Mouse (Mus musculus): ENCODE data around the gene Map6.

Map6 gene

DNA sequence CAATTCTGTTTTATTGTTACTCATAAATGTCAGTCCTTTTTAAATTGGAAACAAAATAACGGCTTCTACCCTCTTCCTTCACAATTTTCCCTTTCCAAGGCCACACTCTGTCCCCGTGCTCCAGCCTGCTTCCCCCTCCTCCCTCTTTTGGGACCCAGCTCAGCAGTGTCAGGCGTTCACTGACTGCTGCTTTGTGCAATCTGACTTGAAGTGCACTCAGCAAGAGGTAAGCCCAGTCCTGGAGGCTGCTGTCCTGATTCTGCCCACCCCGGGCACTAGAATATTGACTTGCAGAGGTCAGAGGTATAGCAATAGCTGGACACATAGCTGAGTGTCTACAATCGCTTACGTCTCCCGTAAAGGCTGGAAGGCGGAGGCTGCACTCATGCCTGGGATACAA is 46.0 kb downstream of the Map6 start:
- no peak for DNase-seq (ENCODE audit: low read depth, low spot score)

DNA sequence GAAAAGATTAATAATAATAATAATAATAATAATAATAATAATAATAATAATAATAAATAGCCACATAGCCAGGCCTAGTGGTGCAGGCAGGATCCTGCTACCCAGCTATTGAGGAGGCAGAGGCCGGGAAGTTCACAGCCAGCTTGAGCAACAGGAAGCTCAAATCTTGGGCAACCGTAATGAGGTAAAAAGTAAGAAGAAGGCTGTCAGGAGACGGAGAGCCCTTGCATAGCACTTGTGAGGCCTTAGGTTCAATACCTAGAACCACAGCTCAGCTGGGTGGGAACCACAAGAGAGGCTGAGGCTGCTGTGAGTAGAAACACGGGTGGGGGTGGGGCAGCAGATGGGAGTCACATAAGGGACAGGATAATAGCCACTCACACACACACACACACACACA is 47.3 kb downstream of the Map6 start:
- no peak for DNase-seq (ENCODE audit: low read depth, low spot score)

DNA sequence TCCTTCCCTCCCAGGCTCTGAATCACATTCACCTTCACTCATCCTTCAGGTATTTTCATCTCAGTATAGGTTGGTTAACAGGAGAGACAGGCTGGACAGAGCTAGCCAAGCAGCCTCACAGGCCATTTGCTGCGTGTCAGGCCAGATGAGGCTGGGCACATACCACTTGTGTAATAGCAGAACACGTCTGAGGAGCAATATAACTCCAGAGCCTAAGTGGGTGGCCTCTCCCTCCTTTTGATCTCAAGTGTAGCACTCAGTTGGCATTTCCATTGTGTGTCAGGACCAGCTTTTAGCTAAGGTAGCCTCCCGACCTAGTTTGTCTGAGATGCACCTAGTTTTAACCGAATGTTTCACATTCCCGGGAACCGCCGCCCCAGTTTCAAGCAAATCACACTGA is 49.0 kb downstream of the Map6 start:
- no peak for DNase-seq (ENCODE audit: low read depth, low spot score)

DNA sequence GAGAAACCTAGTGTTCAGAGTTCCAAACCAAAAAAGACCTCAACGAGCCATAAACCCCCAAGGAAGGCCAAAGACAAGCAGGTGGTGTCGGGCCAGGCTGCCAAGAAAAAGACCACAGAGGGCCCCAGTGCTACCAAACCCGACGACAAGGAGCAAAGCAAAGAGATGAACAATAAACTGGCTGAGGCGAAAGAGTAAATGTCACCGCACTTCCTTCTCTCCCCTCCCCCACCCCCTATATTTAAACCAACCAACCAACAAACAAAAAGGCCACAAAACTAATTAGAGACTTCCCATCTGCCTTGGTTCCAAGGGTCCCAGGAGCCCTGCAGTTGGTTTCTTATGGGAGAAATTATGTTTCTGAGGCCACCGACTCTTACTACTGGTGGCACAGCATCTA is 50.2 kb downstream of the Map6 start:
- no peak for DNase-seq (ENCODE audit: low read depth, low spot score)

DNA sequence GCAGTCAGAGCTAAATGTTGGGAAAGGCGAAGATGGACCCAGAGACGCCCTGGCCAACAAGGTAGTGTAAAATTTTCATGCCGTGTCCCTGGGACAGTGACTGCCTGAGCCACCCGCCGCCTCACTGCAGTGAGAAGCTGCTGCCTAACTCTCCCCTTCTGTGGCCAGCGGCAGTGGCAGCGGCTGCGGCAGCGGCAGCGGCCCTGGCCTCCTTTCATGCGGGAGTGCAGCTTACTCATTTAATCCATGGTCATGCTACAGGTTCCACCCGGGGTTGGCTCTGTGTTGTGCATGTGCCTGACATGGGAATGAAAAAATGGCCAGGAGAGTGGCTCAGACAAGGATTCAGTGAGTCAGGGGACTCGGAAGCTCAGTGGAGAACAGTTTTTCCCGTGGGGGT is 53.3 kb downstream of the Map6 start:
- DNase-seq (ENCODE audit: low read depth, low spot score) = no peak

DNA sequence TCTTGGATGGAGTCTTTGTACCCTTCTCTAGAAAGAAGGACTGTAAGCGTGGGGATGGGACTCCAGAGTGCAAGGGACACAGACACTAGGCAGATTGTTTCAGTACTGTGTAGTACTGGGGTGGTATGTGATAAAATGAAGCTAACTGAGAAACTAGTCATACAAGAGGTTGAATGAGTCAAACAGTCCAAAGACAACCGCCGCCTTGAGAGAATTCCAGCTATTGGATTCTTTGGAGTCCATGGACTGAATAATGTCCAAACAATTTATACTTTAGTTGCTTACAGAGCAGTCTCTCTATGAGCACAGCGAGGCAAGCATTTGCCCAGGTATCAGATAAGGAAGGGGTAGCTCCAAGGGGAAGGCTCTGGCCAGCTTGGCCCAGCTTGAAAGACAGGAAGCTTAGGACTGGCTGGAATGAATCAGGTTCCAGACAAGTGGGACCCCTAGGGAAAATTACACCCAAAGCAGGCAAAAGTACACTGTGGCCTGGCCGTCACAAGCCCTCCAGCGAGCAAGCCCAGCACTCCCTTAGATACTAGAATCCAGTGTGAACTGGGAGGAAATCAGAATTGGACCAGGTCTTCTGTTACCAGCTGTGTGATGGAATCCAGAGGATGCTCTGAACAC is 55.6 kb downstream of the Map6 start:
- no peak for DNase-seq (ENCODE audit: low read depth, low spot score)

DNA sequence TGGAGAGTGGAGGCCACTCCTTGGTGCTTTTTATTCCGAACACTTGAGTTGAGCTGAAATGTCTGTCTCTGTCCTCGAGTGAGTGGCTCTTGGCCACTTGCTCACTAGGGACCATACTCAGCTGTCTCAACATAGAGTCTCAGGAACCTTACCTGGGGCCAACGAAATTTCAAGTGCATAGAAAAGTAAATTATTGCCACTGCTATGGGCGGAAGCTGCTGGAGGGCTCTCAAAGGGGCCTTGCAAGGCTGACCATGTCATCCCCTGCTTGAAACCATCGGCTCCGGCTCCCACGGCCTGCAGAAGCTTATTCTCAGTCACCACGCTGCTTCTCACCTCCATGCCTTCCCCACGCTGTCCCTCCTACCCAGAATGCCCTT is 56.1 kb downstream of the Map6 start:
- no peak for DNase-seq (ENCODE audit: low read depth, low spot score)

DNA sequence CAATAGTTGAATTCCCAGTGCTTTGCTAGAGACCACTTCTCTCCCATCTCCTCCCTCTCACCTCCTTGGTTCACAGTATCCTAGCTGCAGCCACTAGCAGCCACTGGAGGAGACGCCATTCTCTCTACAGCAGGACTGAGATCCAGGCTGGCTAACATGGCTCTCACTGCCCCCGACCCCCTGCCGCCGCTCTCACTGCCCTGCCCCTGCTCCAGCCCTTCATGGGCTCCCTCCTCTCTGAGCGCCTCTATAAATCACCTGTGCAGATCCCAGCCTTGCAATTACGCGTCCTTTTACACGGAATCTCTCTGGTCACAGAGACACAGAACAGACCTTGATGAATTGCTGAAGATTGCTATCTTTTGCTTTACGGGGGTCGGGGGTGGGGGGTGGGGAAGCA is 57.6 kb downstream of the Map6 start:
- DNase-seq (ENCODE audit: low read depth, low spot score) = no peak

DNA sequence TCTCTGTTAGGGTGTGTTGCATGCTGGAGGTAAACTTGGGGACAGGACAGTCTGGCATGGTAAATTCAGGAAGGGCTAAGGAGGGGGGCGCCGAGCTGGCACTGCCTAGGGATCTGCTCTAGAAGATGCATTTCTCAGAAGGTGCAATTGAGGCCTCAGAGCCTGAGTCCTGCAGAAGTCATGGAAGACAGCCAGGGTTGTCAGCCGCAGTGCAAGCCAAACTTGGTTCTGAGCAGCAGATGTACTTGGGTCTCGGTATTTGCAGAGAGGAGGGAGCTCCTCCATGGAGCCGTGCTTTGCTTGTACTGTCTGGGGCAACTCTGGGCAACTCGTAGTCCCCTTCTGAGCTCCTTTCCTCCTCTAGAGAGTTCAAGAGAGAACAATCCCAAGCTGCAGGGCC is 58.9 kb downstream of the Map6 start:
- no peak for DNase-seq (ENCODE audit: low read depth, low spot score)

DNA sequence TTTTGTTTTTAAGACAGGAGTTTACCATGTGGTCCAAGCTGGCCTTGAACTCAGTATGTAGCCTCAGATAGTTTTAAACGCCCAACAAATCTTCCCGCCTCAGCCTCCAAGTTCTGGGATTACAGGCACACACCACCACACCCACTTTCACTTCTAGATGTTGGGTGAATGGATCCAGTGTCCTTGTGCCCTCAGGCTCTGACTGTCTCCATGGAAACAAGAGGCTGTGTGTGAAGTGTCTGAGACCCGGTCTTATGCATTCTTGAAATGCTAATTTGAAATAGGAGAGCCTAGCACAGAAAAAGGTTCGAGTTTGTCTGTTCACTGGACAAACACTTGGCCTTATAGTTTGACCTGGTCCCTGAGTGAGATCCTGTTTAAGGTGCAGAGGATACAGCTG is 61.6 kb downstream of the Map6 start:
- DNase-seq (ENCODE audit: low read depth, low spot score) = no peak

DNA sequence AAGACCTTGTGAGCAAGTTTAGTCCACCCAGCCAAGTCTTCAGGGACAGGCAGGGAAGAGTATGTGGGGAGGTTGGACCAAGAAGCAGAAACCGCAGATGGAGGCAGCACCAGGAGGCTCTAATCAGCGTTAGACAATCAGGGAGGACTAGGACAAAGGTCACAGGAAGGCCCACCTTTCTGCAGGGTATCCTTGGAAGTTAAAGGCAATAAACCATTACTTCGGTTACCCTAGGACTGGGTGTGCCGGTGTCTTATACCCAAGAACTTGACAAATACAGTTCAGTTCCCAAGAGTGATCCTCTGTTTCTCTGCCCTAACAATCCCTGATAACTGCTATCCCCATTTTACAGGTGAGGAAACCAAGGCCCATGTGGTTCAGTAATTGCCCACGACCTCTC is 62.8 kb downstream of the Map6 start:
- DNase-seq (ENCODE audit: low read depth, low spot score) = no peak

DNA sequence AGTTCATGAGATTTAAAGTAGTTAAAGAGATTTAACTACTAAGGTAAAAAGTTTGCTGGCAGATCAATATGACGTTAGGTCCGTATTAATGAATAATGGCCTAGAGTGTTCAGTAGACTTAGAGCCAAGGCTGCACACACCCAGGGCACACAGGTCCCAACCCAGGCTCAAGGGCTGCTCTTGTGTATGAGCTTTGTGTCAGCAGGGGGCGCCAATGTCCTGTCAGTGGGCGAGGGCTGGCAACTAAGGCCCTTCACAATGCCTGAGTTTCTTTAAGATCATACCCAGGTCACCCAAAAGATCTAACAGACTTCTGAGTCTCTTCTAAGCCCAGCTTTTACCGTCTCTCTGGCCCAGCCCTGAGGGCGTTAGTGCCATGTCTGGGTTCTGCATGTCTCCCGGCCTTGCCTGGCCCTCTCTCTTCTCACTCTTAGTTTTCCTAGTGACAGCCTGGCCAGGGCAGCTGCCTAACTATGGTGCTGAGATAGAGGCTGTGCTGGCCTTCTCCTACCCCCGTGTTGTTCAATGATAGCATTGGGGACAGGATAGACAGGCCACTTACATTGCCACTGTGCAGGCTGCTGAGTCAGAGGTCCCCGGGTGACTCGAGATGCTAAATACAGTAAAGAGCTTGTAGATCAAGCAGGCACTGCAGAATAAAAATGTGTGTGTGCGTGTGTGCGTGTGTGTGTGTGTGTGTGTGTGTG is 65.7 kb downstream of the Map6 start:
- peak; percentile 71 for DNase-seq (ENCODE audit: low read depth, low spot score)

DNA sequence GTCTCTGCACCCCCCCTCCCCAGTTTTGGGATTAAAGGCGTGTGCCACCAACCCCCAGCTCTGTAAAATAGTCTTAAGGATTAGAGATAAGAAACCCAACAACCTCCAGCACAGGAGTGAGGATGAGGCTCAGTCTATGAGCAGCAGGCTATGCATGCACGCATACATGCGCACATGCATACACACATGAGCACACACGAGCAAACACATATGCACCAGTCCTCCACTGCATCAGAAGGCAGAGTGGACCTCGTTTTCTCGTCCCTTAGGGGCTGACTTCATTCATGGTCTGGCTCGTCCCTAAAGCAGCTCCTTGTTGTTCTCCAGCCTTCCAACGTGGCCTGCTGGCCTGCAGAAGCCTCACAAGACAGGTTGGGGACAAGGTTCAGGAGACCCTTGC is 73.5 kb downstream of the Map6 start:
- no peak for DNase-seq (ENCODE audit: low read depth, low spot score)

DNA sequence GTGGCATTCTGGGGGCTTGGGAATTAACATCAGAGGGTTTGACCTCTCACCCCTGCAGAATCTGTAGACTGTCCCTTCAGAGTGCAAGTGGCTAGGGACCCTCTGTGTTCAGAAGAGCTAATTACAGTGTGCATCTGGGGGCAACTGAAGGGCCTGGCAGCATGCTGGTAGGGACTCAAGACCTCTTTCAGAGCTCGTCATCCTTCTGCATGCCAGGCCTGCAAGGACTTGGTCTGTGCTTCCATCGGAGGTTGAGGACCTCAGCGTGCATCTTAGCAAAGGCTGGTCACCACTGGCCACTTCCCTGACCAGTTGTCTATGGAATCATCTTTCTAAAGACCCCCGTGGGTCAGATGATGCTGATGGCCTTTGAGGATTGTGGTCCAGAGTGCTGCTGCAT is 76.3 kb downstream of the Map6 start:
- DNase-seq (ENCODE audit: low read depth, low spot score) = no peak

DNA sequence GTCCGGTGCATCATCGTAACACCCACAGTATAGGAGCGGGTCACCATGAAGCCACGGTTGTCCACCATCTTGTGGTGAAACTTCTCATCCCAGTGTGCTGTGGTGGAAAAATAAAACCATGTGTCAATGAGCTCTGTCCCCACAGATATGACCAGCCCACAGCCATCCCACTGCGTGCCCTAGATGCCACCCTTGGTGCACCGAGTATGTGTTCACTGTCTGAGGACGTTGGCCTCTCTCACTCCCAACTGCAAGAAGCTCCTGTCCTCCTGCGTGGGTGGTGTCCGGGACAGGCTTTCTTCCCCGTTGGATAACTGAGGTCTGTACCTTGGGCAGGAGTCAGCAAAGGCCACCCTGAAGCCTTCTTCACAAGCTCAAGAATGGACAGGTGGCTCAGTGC is 80.0 kb downstream of the Map6 start:
- no peak for DNase-seq (ENCODE audit: low read depth, low spot score)

DNA sequence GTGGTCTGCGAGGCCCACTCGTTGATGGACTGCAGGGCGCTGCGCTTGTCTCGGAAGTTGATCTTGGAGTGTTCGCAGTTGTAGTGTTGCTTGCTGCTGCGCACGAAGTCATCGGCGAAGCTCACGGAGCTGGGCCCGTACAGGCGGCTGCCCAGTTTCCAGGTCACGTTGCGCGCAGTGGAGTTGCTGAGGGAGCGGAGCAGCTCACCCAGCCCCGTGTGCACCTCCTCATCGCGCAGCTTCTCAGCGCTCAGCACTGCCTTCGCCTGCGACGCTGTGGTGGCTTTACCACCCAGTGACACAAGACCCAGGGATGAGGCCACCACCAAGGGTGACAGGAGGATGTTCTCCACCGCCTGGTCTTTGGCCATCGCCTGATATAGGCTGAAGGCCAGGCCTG is 81.6 kb downstream of the Map6 start:
- no peak for DNase-seq (ENCODE audit: low read depth, low spot score)

DNA sequence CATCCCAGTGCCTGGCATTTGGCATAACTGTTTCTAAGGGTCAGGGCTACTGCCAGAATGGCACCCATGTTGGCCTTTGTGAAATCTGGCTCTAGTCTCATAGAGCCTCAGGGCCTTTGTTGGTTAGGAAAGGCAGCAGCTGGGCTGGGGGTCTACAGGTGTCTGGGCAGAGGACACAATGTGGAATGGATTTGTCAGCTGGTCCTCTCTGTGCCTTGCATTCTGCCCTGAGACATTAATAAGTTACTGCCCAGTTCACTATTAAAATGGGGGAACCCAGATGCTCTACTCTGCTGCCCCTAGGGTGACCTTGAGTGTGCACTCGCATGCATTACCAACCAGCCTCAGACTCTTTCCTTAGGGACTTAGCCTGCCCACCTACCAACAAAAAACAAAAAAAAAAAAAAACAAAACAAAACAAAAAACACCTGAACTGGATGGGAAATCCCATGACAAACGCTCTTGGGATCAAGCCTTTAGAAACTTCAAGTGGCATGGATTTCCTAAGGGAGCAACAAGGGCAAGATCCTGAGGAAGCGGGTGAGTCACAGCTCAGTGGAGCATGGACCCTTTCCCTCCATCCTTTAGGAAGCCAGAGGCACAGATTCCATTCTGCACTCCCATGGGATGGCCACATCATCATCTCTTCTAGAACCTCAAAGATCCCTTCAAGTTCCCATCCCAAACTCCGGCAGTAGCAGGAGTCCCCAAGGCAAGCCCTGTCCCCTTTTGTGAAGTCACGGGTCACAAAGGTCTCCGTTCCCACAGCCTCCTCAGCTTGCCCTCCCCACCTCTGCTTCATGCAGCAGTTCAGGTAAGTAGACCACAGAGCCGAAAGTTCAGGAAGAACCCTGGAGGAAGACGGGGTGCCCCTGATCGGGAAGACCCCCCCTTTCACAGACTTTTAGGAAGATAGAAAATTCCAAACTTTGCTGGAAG is 82.8 kb downstream of the Map6 start:
- no peak for DNase-seq (ENCODE audit: low read depth, low spot score)

DNA sequence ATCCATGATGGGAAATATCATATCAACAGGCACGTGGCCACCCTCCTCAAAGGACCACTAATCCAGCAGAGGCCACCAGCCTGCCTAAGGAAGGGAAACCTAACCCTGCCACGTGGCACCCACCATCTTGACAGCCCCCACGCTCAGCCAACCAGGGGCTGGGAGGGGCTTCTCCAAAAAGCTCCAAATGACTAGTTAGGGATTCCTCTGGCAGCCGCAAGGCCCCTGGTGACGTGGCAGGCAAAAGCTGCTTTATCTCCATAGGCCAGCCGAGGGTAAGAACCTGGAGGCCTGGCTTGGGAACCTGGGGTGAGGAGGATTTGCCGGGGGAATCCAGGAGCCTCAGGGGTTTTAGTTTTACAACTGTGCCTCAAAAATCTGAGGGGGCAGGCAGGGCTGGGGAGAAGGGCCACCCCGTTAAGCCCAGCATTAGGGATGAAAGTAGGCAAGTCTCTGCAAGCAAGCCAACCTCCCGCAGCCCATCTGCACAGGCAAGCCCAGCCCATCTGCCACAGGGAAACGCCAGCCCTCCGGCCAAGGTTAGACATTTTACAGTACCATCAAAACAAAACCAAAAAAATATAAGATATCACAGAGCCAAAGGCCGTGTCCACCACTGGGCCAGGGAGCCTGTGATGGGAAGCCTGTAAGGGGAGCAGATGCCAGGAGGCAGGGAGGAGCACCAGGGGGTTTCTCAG is 84.0 kb downstream of the Map6 start:
- DNase-seq (ENCODE audit: low read depth, low spot score) = peak; percentile 53

DNA sequence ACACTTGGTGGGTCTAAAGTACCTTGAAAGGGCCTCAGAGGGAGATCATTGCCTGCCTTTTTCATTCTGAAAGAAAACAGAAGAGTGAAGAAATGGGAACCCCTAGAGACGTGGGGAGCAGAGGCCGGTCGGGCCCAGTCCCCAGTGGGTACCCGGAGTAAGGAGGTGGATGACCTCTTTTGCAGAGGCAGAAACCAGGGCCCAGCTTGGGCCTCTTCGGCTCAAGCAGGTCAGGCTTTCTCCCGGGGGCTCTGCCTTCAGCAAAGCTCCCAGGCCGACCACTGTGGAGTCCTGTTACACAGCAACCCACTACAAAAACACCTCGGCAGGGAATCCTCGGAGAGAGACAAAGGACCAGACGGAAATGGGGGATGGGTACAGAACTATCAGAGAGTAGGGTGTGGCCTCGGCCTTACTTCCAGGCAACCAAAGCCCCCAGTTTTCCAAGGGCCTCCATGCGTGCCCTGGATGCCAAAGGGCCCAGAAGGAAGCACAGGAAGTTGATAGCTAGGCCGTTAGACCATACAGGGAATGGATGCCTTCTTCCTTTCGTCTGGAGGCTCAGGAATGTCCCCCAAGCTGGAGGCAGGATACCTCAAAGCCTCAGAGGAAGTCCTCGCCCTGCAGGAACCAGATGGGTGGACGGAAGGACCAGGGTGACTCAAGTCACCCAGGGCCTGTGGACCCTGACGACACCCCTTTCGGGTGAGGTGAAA is 84.7 kb downstream of the Map6 start:
- peak; percentile 27 for DNase-seq (ENCODE audit: low read depth, low spot score)

DNA sequence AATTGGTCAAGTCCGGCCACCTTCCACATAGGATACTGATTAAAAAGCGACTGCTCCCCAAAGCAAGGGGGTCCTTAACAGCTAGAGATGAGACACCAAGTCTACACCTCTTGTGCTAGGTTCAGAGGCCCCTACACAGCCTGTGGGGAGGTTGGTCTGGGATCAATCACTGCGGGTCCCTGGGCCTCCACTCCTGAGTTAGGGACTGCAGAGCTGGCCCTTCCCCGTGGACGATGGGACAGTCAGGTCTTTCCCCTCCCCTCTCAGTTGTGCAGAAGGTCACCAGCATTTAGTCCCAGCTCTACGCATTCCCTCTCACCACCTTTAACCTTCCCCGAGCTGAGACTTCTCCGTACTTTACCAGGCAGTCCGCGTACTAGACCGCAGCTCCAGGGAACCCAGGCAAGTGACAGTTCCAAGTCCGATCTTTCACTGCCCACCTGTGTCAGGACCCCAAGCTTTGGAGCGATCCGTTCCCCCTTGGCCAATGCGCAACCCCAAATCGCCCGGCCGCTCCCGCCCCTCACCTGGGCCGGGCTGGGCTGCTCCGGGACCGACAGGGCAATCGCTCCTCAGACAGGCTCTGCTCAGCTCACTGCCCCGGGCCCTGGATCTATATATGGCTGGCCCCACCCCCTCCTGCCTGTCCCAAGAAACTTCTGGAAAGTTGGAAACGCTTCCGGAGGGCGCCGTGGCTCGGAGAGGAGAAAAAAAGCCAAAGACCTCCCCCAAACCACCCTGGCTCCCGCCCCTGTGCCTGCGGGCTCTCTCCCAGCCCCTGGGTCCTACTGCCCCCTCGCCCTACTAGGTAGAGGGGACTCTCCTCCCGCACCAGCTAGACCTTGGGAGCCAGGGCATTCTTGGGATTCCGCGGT is 85.5 kb downstream of the Map6 start, which contains the start of gene Serpinh1:
Serpinh1 (minus strand) TSS at position 714 of the 875 bp plus-strand sequence.
- DNase-seq (ENCODE audit: low read depth, low spot score) = peak; percentile 88
